In genomic region chr1:193661377-193661776, GRCm38 (mm10) we compare ENCODE assay signal across 26 mouse cellular contexts.
DNase-seq lines count a peak whose midpoint lies in the region; ATAC-seq and TF ChIP-seq lines count a peak whose summit lies in the region.
"Had no signal": no experiment of that assay in that cellular context is flagged by ENCODE, and none has a peak within 500 bp of the region (broad histone marks: within the 10 kb centered on the region; RNA-seq: fewer than 3 reads in every experiment).

No protein-coding gene starts in this region.

- TF ChIP-seq CTCF in heart, adult 2 months (IDR thresholded peaks at IDR 0.05): no peak
- no peak for TF ChIP-seq CTCF in intestine, postnatal 0 days (IDR thresholded peaks at IDR 0.05; ENCODE audit: low read depth)

- ATAC-seq in heart, embryonic 16.5 days (replicated peaks; ENCODE audit: extremely low read depth, insufficient read depth, low FRiP score): 0 out of 2 replicates have a peak, but pooled peaks have one; percentile 41
- peak; percentile 49 for ATAC-seq in common myeloid progenitor, adult 5-6 weeks (replicated peaks; ENCODE audit: low read depth, poor library complexity, severe bottlenecking)
- peak; percentile 61 for ATAC-seq in liver, embryonic 16.5 days (ENCODE audit: low read depth)
- ATAC-seq in intestine, postnatal 0 days: no peak
- ATAC-seq: forebrain, postnatal 0 days; lung, postnatal 0 days; midbrain, embryonic 15.5 days had no signal

- H3K27me3 ChIP-seq in heart, embryonic 16.5 days (ENCODE audit: control insufficient read depth, insufficient read depth, low read length): no peaks in the 10 kb centered on the region
- no peaks in the 10 kb centered on the region for H3K27me3 ChIP-seq in heart, adult 2 months (ENCODE audit: control insufficient read depth, insufficient read depth, low read length)
- H3K27me3 ChIP-seq in liver, embryonic 16.5 days (ENCODE audit: control insufficient read depth, insufficient read depth, low read depth, low read length): no peaks in the 10 kb centered on the region
- H3K27me3 ChIP-seq in intestine, postnatal 0 days (replicated peaks; ENCODE audit: control insufficient read depth, insufficient read depth, low read length): no peaks in the 10 kb centered on the region
- H3K27me3 ChIP-seq: embryonic facial prominence, embryonic 13.5 days; midbrain, embryonic 15.5 days had no signal

- H3K9ac ChIP-seq in heart, embryonic 16.5 days (ENCODE audit: low read length): no peak overlapping the region
- H3K9ac ChIP-seq in heart, adult 2 months (ENCODE audit: low read depth, low read length): no peak overlapping the region
- no peak overlapping the region for H3K9ac ChIP-seq in liver, embryonic 16.5 days (ENCODE audit: low read depth, low read length)
- no peak overlapping the region for H3K9ac ChIP-seq in intestine, postnatal 0 days (ENCODE audit: low read depth, low read length)
- H3K9ac ChIP-seq: embryonic facial prominence, embryonic 13.5 days; forebrain, postnatal 0 days; hindbrain, embryonic 14.5 days; midbrain, embryonic 15.5 days had no signal

- H3K4me1 ChIP-seq in heart, embryonic 16.5 days (ENCODE audit: control insufficient read depth, insufficient read depth, low read length): peaks cover 18% of the 10 kb centered on the region
- H3K4me1 ChIP-seq in heart, adult 2 months (ENCODE audit: control insufficient read depth, insufficient read depth, low read length): peaks cover under 1% of the 10 kb centered on the region; the same call in 1 of the 2 replicates
- H3K4me1 ChIP-seq in liver, embryonic 16.5 days (ENCODE audit: control insufficient read depth, low read depth, low read length): peaks cover 37% of the 10 kb centered on the region
- H3K4me1 ChIP-seq in intestine, postnatal 0 days (replicated peaks; ENCODE audit: control insufficient read depth, insufficient read depth, low read length): no peaks in the 10 kb centered on the region

- H3K4me2 ChIP-seq in heart, embryonic 16.5 days (ENCODE audit: low read depth, low read length): no peak overlapping the region
- H3K4me2 ChIP-seq in liver, embryonic 16.5 days (ENCODE audit: low read depth, low read length): no peak overlapping the region
- H3K4me2 ChIP-seq in intestine, postnatal 0 days (replicated peaks; ENCODE audit: low read depth): no peak overlapping the region
- H3K4me2 ChIP-seq: embryonic facial prominence, embryonic 13.5 days; hindbrain, embryonic 14.5 days; midbrain, embryonic 15.5 days had no signal

- no peaks in the 10 kb centered on the region for H3K79me2 ChIP-seq in heart, adult 2 months (replicated peaks; ENCODE audit: control insufficient read depth, insufficient read depth, low read length)

- H3K4me3 ChIP-seq in heart, embryonic 16.5 days (ENCODE audit: low read length): no peak overlapping the region
- no peak overlapping the region for H3K4me3 ChIP-seq in heart, adult 2 months
- no peak overlapping the region for H3K4me3 ChIP-seq in liver, embryonic 16.5 days (ENCODE audit: low read depth, low read length)
- H3K4me3 ChIP-seq in intestine, postnatal 0 days (ENCODE audit: low read depth, low read length): no peak overlapping the region
- H3K4me3 ChIP-seq: embryonic facial prominence, embryonic 13.5 days; forebrain, embryonic 10.5 days; midbrain, embryonic 15.5 days had no signal

- no peaks in the 10 kb centered on the region for H3K36me3 ChIP-seq in heart, embryonic 16.5 days (ENCODE audit: control insufficient read depth, insufficient read depth)
- H3K36me3 ChIP-seq in heart, adult 2 months (ENCODE audit: control insufficient read depth, insufficient read depth, low read length): peaks cover 2% of the 10 kb centered on the region; the same call in 1 of the 2 replicates
- H3K36me3 ChIP-seq in liver, embryonic 16.5 days (ENCODE audit: control insufficient read depth, insufficient read depth): no peaks in the 10 kb centered on the region
- H3K36me3 ChIP-seq in intestine, postnatal 0 days (ENCODE audit: control insufficient read depth, insufficient read depth): no peaks in the 10 kb centered on the region
- H3K36me3 ChIP-seq: embryonic facial prominence, embryonic 13.5 days; forebrain, embryonic 10.5 days; G1E; midbrain, embryonic 15.5 days had no signal

- peak; percentile 43 for DNase-seq in heart, adult 11 months
- no peak for DNase-seq in heart, postnatal 4 days
- no peak for DNase-seq in heart, adult 2 months
- no peak for DNase-seq in lung, adult 18-20 months
- DNase-seq: adrenal gland, postnatal 14 days; cerebellum, adult 11-12 months; cerebellum, adult 9-11 months; forebrain, postnatal 0 days; gastrocnemius, postnatal 14 days; kidney, adult 11 months; kidney, postnatal 14 days; layer of hippocampus, adult 9-11 months; lung, postnatal 4 days; right cerebral cortex, adult 18-20 months; spleen, adult 18-20 months; thymus, postnatal 36 days had no signal

- no peaks in the 10 kb centered on the region for H3K9me3 ChIP-seq in heart, embryonic 16.5 days (replicated peaks; ENCODE audit: control insufficient read depth, low read length)
- H3K9me3 ChIP-seq in liver, embryonic 16.5 days (replicated peaks; ENCODE audit: control insufficient read depth, low read length): no peaks in the 10 kb centered on the region
- H3K9me3 ChIP-seq in intestine, postnatal 0 days (ENCODE audit: control insufficient read depth): no peaks in the 10 kb centered on the region
- H3K9me3 ChIP-seq: embryonic facial prominence, embryonic 13.5 days; forebrain, embryonic 10.5 days; G1E; midbrain, embryonic 15.5 days had no signal

- 31% methylated on average over 4 of the region's 4 CpGs for WGBS in heart, embryonic 16.5 days
- WGBS in heart, adult 2 months: 32% methylated on average over 4 of the region's 4 CpGs
- WGBS in liver, embryonic 16.5 days (ENCODE audit: insufficient replicate concordance): 29% methylated on average over 4 of the region's 4 CpGs
- 73% methylated on average over 4 of the region's 4 CpGs for WGBS in intestine, postnatal 0 days

- intact Hi-C loops in heart, adult 2 months (cut with DNase I): no loop called here

- no peak for TF ChIP-seq EP300 in heart, adult 2 months (IDR thresholded peaks at IDR 0.05; ENCODE audit: insufficient read depth, low read depth, low read length)

- no peak for TF ChIP-seq POLR2A in heart, adult 2 months (IDR thresholded peaks at IDR 0.05; ENCODE audit: insufficient read depth, low read depth, low read length)

- peak overlapping the region; percentile 53 for H3K27ac ChIP-seq in heart, embryonic 16.5 days (ENCODE audit: low read length)
- no peak overlapping the region for H3K27ac ChIP-seq in heart, adult 2 months
- H3K27ac ChIP-seq in liver, embryonic 16.5 days (ENCODE audit: low read length): no peak overlapping the region; the same call in 1 of the 2 replicates
- no peak overlapping the region for H3K27ac ChIP-seq in intestine, postnatal 0 days (ENCODE audit: low read depth, low read length)
- H3K27ac ChIP-seq: embryonic facial prominence, embryonic 13.5 days; forebrain, embryonic 10.5 days; hindbrain, embryonic 14.5 days; midbrain, embryonic 15.5 days had no signal
